Mouse (Mus musculus) liver, adult 2 months (tissue): ENCODE measurements around the gene Cplx3.

Experiments used
- CTCF ChIP-seq: fragments of 200-500 bp; IDR thresholded peaks from 2 replicates; pipeline ENCODE4 v1.5.1; 2011; ENCODE audit warnings: low read depth, low read length, control low read depth
- POLR2A ChIP-seq: fragments of 200-500 bp; IDR thresholded peaks from 2 replicates; pipeline ENCODE4 v1.6.1; 2011; ENCODE audit warnings: low read length, control low read depth; ENCODE audit not compliant: insufficient read depth; ENCODE audit errors: extremely low read depth

- no peak for TF ChIP-seq CTCF
- TF ChIP-seq POLR2A: no peak
Observed at GRCm38 (mm10) chr9:57637272-57637671, 31.2 kb upstream of the Cplx3 start.
